Mouse (Mus musculus) thymus, adult 2 months (tissue): ENCODE data around the gene Mogat2.

Source experiments
- CTCF ChIP-seq: fragments of 200-500 bp; IDR thresholded peaks from 2 replicates; pipeline ENCODE4 v1.5.1; 2012; ENCODE audit warnings: mild to moderate bottlenecking, control low read depth, low read length, moderate library complexity, borderline replicate concordance; ENCODE audit not compliant: control insufficient read depth, poor library complexity, insufficient read depth; ENCODE audit errors: extremely low read depth
- POLR2A ChIP-seq: fragments of 200-500 bp; IDR thresholded peaks from 2 replicates; pipeline ENCODE4 v1.6.1; 2012; ENCODE audit warnings: mild to moderate bottlenecking, low read length, control low read depth, moderate library complexity; ENCODE audit not compliant: control insufficient read depth, poor library complexity, insufficient read depth; ENCODE audit errors: extremely low read depth

DNA sequence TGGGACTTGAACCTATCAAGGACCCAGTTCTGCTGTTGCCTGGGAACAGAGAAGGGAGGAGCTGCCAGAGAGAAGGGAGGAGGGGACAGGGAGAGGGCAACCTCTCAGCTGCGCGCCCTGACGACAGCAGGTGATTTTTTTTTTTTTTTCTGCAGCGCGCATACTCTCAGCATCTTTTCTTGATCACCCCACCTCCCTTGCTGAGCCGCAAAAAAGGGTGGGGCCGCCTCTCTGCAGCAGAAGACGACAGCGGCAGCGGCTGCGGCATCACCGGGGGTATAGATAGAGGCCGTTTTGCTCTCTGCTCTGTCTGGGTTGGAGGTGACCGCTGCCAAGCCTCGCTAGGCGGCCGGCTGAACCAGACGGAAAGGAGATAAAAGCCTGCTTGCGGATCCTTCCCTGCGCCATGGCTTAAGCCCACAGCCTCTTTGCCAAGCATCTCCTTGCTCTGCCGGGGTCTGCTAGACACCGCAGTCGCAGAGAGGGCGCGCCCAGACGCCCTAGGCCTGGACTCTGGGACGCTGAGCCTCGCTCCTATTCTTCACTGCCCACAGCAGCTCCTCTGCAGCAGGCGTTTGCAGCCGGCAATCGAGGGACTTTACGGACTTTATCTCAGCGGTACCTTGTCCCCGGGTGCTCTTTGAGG lies 29.0 kb upstream of the Mogat2 start, which contains the start of gene Map6:
- TF ChIP-seq CTCF = no peak
- no peak for TF ChIP-seq POLR2A
